In the genomic region with DNA sequence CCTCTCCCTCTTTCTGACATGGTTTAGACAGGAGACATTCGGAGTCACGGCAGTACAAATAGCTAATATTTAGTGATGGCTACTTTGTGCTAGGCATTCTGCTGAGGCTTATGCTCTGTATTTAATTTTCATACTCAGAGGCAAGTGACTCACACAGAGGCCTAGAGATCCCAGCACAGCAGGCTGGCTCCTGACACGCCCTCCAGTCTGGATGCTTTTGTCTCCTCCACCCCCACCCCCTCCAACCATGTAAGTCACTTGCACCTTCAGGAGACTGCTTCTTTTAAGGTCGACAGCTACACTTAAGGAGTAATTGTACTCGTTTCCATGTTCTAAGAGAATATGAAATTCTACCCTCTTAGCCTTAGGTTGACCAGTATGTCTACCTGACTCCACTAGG, we compare ENCODE assay signal across 8 mouse cellular contexts. TPM values are rescaled to one million over a fixed set of nuclear protein-coding genes. Genes with fewer than 3 reads are reported as not detected.
DNase-seq lines count a peak whose midpoint lies in the region; ATAC-seq and TF ChIP-seq lines count a peak whose summit lies in the region.

No protein-coding gene starts in this region.

- H3K36me3 ChIP-seq in forebrain, embryonic 13.5 days (ENCODE audit: poor library complexity, severe bottlenecking), result no peaks in the 10 kb centered on the region
- no peaks in the 10 kb centered on the region for H3K36me3 ChIP-seq in forebrain, embryonic 14.5 days (ENCODE audit: control insufficient read depth, insufficient read depth, low read length)
- no peaks in the 10 kb centered on the region for H3K36me3 ChIP-seq in lung, postnatal 0 days (ENCODE audit: insufficient read depth, low read length)
- H3K36me3 ChIP-seq in liver, embryonic 13.5 days, result no peaks in the 10 kb centered on the region

- H3K27me3 ChIP-seq in forebrain, embryonic 13.5 days, result no peaks in the 10 kb centered on the region
- H3K27me3 ChIP-seq in forebrain, embryonic 14.5 days (replicated peaks; ENCODE audit: control insufficient read depth, insufficient read depth, low read length), result no peaks in the 10 kb centered on the region
- H3K27me3 ChIP-seq in lung, postnatal 0 days (replicated peaks; ENCODE audit: insufficient read depth, low read length), result no peaks in the 10 kb centered on the region
- peaks cover 35% of the 10 kb centered on the region for H3K27me3 ChIP-seq in liver, embryonic 13.5 days

- DNase-seq in forebrain, embryonic 14.5 days (ENCODE audit: low spot score), result no peak
- peak; percentile 28 for DNase-seq in lung, postnatal 0 days (ENCODE audit: low spot score)
- DNase-seq in lung, postnatal 14 days, result no peak
- no peak for DNase-seq in liver, embryonic 13.5 days
- no peak for DNase-seq in adrenal gland, postnatal 10 days
- no peak for DNase-seq in thymus, postnatal 4 days
- no peak for DNase-seq in urinary bladder, postnatal 4 days (ENCODE audit: low spot score in 2 of 2)

- no peak for TF ChIP-seq CTCF in lung, postnatal 0 days (IDR thresholded peaks at IDR 0.05)

- peaks cover 40% of the 10 kb centered on the region for H3K4me1 ChIP-seq in forebrain, embryonic 13.5 days
- H3K4me1 ChIP-seq in forebrain, embryonic 14.5 days (ENCODE audit: control insufficient read depth, insufficient read depth, low read length), result peaks cover 18% of the 10 kb centered on the region
- H3K4me1 ChIP-seq in lung, postnatal 0 days (ENCODE audit: insufficient read depth, low read depth, low read length), result peaks cover 15% of the 10 kb centered on the region; the same call in 1 of the 2 replicates
- peaks cover 29% of the 10 kb centered on the region for H3K4me1 ChIP-seq in liver, embryonic 13.5 days (replicated peaks)

- no peak overlapping the region for H3K27ac ChIP-seq in forebrain, embryonic 13.5 days
- no peak overlapping the region for H3K27ac ChIP-seq in forebrain, embryonic 14.5 days (ENCODE audit: low read depth, low read length)
- H3K27ac ChIP-seq in lung, postnatal 0 days (ENCODE audit: low read length), result peak overlapping the region; percentile 93; the same call in 1 of the 2 replicates
- no peak overlapping the region for H3K27ac ChIP-seq in liver, embryonic 13.5 days

- H3K9me3 ChIP-seq in forebrain, embryonic 13.5 days (replicated peaks), result no peaks in the 10 kb centered on the region
- H3K9me3 ChIP-seq in forebrain, embryonic 14.5 days (replicated peaks; ENCODE audit: control insufficient read depth, low read length), result no peaks in the 10 kb centered on the region
- no peaks in the 10 kb centered on the region for H3K9me3 ChIP-seq in lung, postnatal 0 days (ENCODE audit: low read length)
- H3K9me3 ChIP-seq in liver, embryonic 13.5 days (replicated peaks), result no peaks in the 10 kb centered on the region

- no peak for ATAC-seq in forebrain, embryonic 13.5 days
- ATAC-seq in forebrain, embryonic 14.5 days, result no peak
- no peak for ATAC-seq in lung, postnatal 0 days
- no peak for ATAC-seq in liver, embryonic 13.5 days (ENCODE audit: low read depth)

- peak overlapping the region; percentile 77 for H3K4me2 ChIP-seq in forebrain, embryonic 13.5 days
- H3K4me2 ChIP-seq in forebrain, embryonic 14.5 days (ENCODE audit: low read length), result no peak overlapping the region
- no peak overlapping the region for H3K4me2 ChIP-seq in lung, postnatal 0 days (replicated peaks; ENCODE audit: low read depth, low read length)
- peak overlapping the region; percentile 84; the same call in 1 of the 2 replicates for H3K4me2 ChIP-seq in liver, embryonic 13.5 days

- no peak for TF ChIP-seq EP300 in lung, postnatal 0 days (IDR thresholded peaks at IDR 0.05)

- WGBS in forebrain, embryonic 13.5 days, result 65% methylated on average over 5 of the region's 5 CpGs
- WGBS in forebrain, embryonic 14.5 days, result 63% methylated on average over 5 of the region's 5 CpGs
- WGBS in lung, postnatal 0 days, result 64% methylated on average over 5 of the region's 5 CpGs
- WGBS in liver, embryonic 13.5 days (ENCODE audit: insufficient replicate concordance), result 63% methylated on average over 5 of the region's 5 CpGs

- no peak overlapping the region for H3K9ac ChIP-seq in forebrain, embryonic 13.5 days
- no peak overlapping the region for H3K9ac ChIP-seq in forebrain, embryonic 14.5 days (ENCODE audit: low read length)
- H3K9ac ChIP-seq in lung, postnatal 0 days (replicated peaks; ENCODE audit: low read depth), result no peak overlapping the region
- H3K9ac ChIP-seq in liver, embryonic 13.5 days, result no peak overlapping the region

- no peak overlapping the region for H3K4me3 ChIP-seq in forebrain, embryonic 13.5 days
- no peak overlapping the region for H3K4me3 ChIP-seq in forebrain, embryonic 14.5 days (ENCODE audit: low read depth, low read length)
- no peak overlapping the region for H3K4me3 ChIP-seq in lung, postnatal 0 days (ENCODE audit: low read depth, low read length)
- no peak overlapping the region for H3K4me3 ChIP-seq in liver, embryonic 13.5 days (replicated peaks)

RNA-seq across cellular contexts. Expression of gene Sh3bp4, which starts 1.4 kb away (rescaled TPM):
- 16.1 and 18.4 TPM in 2 replicates for polyA plus RNA-seq in forebrain, embryonic 13.5 days (2015; fragmentation: Nextera tagmentation; extraction: Ambion mirVana)
- polyA plus RNA-seq in forebrain, embryonic 14.5 days (2014; fragmentation: Nextera tagmentation; extraction: Ambion mirVana), result 15.7 and 18.5 TPM in 2 replicates
- 18.9 and 22.0 TPM in 2 replicates for polyA plus RNA-seq in lung, postnatal 0 days (2015; fragmentation: Nextera tagmentation; extraction: Ambion mirVana)
- 0.81 and 0.86 TPM in 2 replicates for polyA plus RNA-seq in liver, embryonic 13.5 days (2015; fragmentation: Nextera tagmentation; extraction: Ambion mirVana)
- 10 to 100 TPM; 13.4 to 17.6 TPM for total RNA-seq in adrenal gland, postnatal 10 days (2021)

Comparison
In these comparisons a context has a peak if more than half of its experiments do, and no peak if none do; other contexts are left out.
1. H3K4me2 ChIP-seq: peak in forebrain, embryonic 13.5 days (single experiment) and liver, embryonic 13.5 days (single experiment); none in forebrain, embryonic 14.5 days (single experiment) and lung, postnatal 0 days (single experiment).